ENCODE assay signal across 7 mouse cellular contexts in the genomic region with DNA sequence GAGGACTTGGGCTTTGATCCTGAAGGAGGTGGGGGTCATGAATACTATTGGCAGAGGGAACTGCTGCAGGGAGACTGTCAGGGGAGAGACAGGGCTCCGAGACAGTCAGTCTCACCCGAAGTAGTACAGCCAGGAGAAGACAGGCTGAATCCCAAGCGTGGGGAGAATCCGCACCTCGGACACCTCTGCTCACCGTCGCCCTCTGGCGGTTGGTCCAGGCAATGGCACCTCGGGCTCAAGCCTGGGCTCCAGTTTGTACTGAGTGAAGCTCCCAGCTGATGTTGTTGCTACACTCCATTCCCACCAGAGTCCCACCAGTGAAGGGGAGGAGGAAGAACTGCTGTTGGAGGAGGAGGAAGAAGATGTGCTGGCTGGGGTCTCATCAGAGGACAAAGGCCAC. TPM values are rescaled to one million over a fixed set of nuclear protein-coding genes. Genes with fewer than 3 reads are reported as not detected.
DNase-seq lines count a peak whose midpoint lies in the region; ATAC-seq lines count a peak whose summit lies in the region.

No protein-coding gene starts in this region.

- H3K9ac ChIP-seq in forebrain, embryonic 13.5 days, result peak overlapping the region; percentile 77; the same call in 1 of the 2 replicates
- peak overlapping the region; percentile 95 for H3K9ac ChIP-seq in hindbrain, embryonic 12.5 days

- no peak overlapping the region for H3K27ac ChIP-seq in forebrain, embryonic 13.5 days
- no peak overlapping the region for H3K27ac ChIP-seq in hindbrain, embryonic 12.5 days

- ATAC-seq in forebrain, embryonic 13.5 days, result no peak
- ATAC-seq in hindbrain, embryonic 12.5 days (ENCODE audit: low FRiP score), result no peak

- H3K4me3 ChIP-seq in forebrain, embryonic 13.5 days, result peak overlapping the region; percentile 69
- H3K4me3 ChIP-seq in hindbrain, embryonic 12.5 days, result peak overlapping the region; percentile 81
- peak overlapping the region; percentile 93 for H3K4me3 ChIP-seq in megakaryocyte, embryonic 14.5 days (replicated peaks)

- no peaks in the 10 kb centered on the region for H3K27me3 ChIP-seq in forebrain, embryonic 13.5 days
- no peaks in the 10 kb centered on the region for H3K27me3 ChIP-seq in hindbrain, embryonic 12.5 days
- H3K27me3 ChIP-seq in megakaryocyte, embryonic 14.5 days (replicated peaks), result peaks cover 14% of the 10 kb centered on the region

- intact Hi-C loops in left cerebral cortex, postnatal 10 days (cut with DNase I), result loop anchor here (5.0 kb wide), 1 partner anchor 33 kb away; no protein-coding TSS in a partner anchor

- WGBS in forebrain, embryonic 13.5 days, result 7% methylated on average over 9 of the region's 9 CpGs
- WGBS in hindbrain, embryonic 12.5 days, result 7% methylated on average over 9 of the region's 9 CpGs

- H3K36me3 ChIP-seq in forebrain, embryonic 13.5 days (ENCODE audit: poor library complexity, severe bottlenecking), result peaks cover 45% of the 10 kb centered on the region
- peaks cover 45% of the 10 kb centered on the region for H3K36me3 ChIP-seq in hindbrain, embryonic 12.5 days
- peaks cover 32% of the 10 kb centered on the region for H3K36me3 ChIP-seq in megakaryocyte, embryonic 14.5 days (replicated peaks; ENCODE audit: low read length)

- H3K4me2 ChIP-seq in forebrain, embryonic 13.5 days, result peak overlapping the region; percentile 92
- peak overlapping the region; percentile 84 for H3K4me2 ChIP-seq in hindbrain, embryonic 12.5 days (replicated peaks)

- H3K4me1 ChIP-seq in forebrain, embryonic 13.5 days, result peaks cover 25% of the 10 kb centered on the region
- H3K4me1 ChIP-seq in hindbrain, embryonic 12.5 days, result peaks cover 25% of the 10 kb centered on the region
- peaks cover 51% of the 10 kb centered on the region for H3K4me1 ChIP-seq in megakaryocyte, embryonic 14.5 days

- peak; percentile 60 for DNase-seq in Muller cell, postnatal 12 days (ENCODE audit: inconsistent ontology term)
- peak; percentile 46 for DNase-seq in c-Kit-positive CD71-positive TER-119-negative erythroid progenitor cells, embryonic 14.5 days (ENCODE audit: low read depth)
- DNase-seq in left cerebral cortex, postnatal 10 days (ENCODE audit: extremely low spot score in 1 of 2, low spot score in 2 of 2), result peak; percentile 55 to 79
- DNase-seq in right cerebral cortex, postnatal 25 days, result peak; percentile 75

- no peaks in the 10 kb centered on the region for H3K9me3 ChIP-seq in forebrain, embryonic 13.5 days (replicated peaks)
- no peaks in the 10 kb centered on the region for H3K9me3 ChIP-seq in hindbrain, embryonic 12.5 days (replicated peaks)
- no peaks in the 10 kb centered on the region for H3K9me3 ChIP-seq in megakaryocyte, embryonic 14.5 days

RNA-seq across cellular contexts. Expression of gene Mpnd, which starts 5.2 kb away (rescaled TPM):
- polyA plus RNA-seq in forebrain, embryonic 13.5 days (2015; fragmentation: Nextera tagmentation; extraction: Ambion mirVana), result 168 TPM in 2 replicates
- 196 and 209 TPM in 2 replicates for polyA plus RNA-seq in hindbrain, embryonic 12.5 days (2016; fragmentation: Nextera tagmentation; extraction: Ambion mirVana)
- 100 to 1,000 TPM; 111 to 115 TPM for total RNA-seq in left cerebral cortex, postnatal 10 days (2021)
- polyA plus RNA-seq in megakaryocyte, embryonic 14.5 days (2012; ENCODE audit: insufficient read depth, low replicate concordance), result 4.4 and 22.7 TPM in 2 replicates

RNA-seq across cellular contexts. Expression of gene Stap2, which starts 5.3 kb away (rescaled TPM):
- 3.9 and 4.8 TPM in 2 replicates for polyA plus RNA-seq in forebrain, embryonic 13.5 days (2015; fragmentation: Nextera tagmentation; extraction: Ambion mirVana)
- 6.5 and 6.6 TPM in 2 replicates for polyA plus RNA-seq in hindbrain, embryonic 12.5 days (2016; fragmentation: Nextera tagmentation; extraction: Ambion mirVana)
- 1 to 10 TPM; 4.4 TPM for total RNA-seq in left cerebral cortex, postnatal 10 days (2021)
- polyA plus RNA-seq in megakaryocyte, embryonic 14.5 days (2012; ENCODE audit: insufficient read depth, low replicate concordance), result 0.21 TPM in 1 of 2 replicates, not detected in the other

RNA-seq across cellular contexts. Expression of gene Fsd1, which starts 24.4 kb away (rescaled TPM):
- 96.0 and 113 TPM in 2 replicates for polyA plus RNA-seq in forebrain, embryonic 13.5 days (2015; fragmentation: Nextera tagmentation; extraction: Ambion mirVana)
- 96.4 and 103 TPM in 2 replicates for polyA plus RNA-seq in hindbrain, embryonic 12.5 days (2016; fragmentation: Nextera tagmentation; extraction: Ambion mirVana)
- total RNA-seq in left cerebral cortex, postnatal 10 days (2021), result 100 to 1,000 TPM in 1 of 2 experiments, 10 to 100 TPM in 1; 99.7 to 111 TPM
- polyA plus RNA-seq in megakaryocyte, embryonic 14.5 days (2012; ENCODE audit: insufficient read depth, low replicate concordance), result not detected in 2 replicates

RNA-seq across cellular contexts. Expression of gene Sh3gl1, which starts 25.8 kb away (rescaled TPM):
- polyA plus RNA-seq in forebrain, embryonic 13.5 days (2015; fragmentation: Nextera tagmentation; extraction: Ambion mirVana), result 116 and 127 TPM in 2 replicates
- 141 and 144 TPM in 2 replicates for polyA plus RNA-seq in hindbrain, embryonic 12.5 days (2016; fragmentation: Nextera tagmentation; extraction: Ambion mirVana)
- total RNA-seq in left cerebral cortex, postnatal 10 days (2021), result 10 to 100 TPM; 53.7 TPM
- polyA plus RNA-seq in megakaryocyte, embryonic 14.5 days (2012; ENCODE audit: insufficient read depth, low replicate concordance), result 115 and 286 TPM in 2 replicates

RNA-seq across cellular contexts. Expression of gene Chaf1a, which starts 29.6 kb away (rescaled TPM):
- 22.0 and 26.7 TPM in 2 replicates for polyA plus RNA-seq in forebrain, embryonic 13.5 days (2015; fragmentation: Nextera tagmentation; extraction: Ambion mirVana)
- 26.8 and 30.2 TPM in 2 replicates for polyA plus RNA-seq in hindbrain, embryonic 12.5 days (2016; fragmentation: Nextera tagmentation; extraction: Ambion mirVana)
- 1 to 10 TPM; 5.1 to 5.7 TPM for total RNA-seq in left cerebral cortex, postnatal 10 days (2021)
- polyA plus RNA-seq in megakaryocyte, embryonic 14.5 days (2012; ENCODE audit: insufficient read depth, low replicate concordance), result 17.0 and 33.8 TPM in 2 replicates

Comparison
In these comparisons a context has a peak if more than half of its experiments do, and no peak if none do; other contexts are left out.
1. RNA of gene Fsd1, which starts 24.4 kb away (polyA plus RNA-seq): 96.4 to 103 TPM in hindbrain, embryonic 12.5 days and 96.0 to 113 TPM in forebrain, embryonic 13.5 days; not detected in megakaryocyte, embryonic 14.5 days; every median in the first group is over 10 times any median in the second.
2. Peak in every context shown above with its lines, with median percentiles within 50 percentile points of each other: DNase-seq and H3K4me3 ChIP-seq.